Mouse (Mus musculus) kidney, embryonic 15.5 days (tissue): ENCODE data around the gene Wrap73. TPM values are rescaled to one million over a fixed set of nuclear protein-coding genes. Genes with fewer than 3 reads are reported as not detected.
A peak's percentile ranks its signal among the peaks of the same experiment; 100 is the strongest.

Source experiments
- ATAC-seq: fragments of 200-750 bp; cut with Nextera tagmentation; replicated peaks from 2 replicates; pipeline ENCODE4 v1.8.0; 2017; ENCODE audit warnings: moderate TSS enrichment; ENCODE audit not compliant: low FRiP score
- H3K27ac ChIP-seq: fragments of 300-500 bp; sonication (generic); 2 replicates; pipeline ENCODE4 v1.5.1; 2015; ENCODE audit warnings: mild to moderate bottlenecking, inconsistent platforms
- H3K27me3 ChIP-seq: fragments of 300-500 bp; sonication (generic); 2 replicates; pipeline ENCODE4 v1.6.1; 2015; ENCODE audit warnings: inconsistent platforms
- H3K36me3 ChIP-seq: fragments of 300-500 bp; sonication (generic); 2 replicates; pipeline ENCODE4 v1.6.1; 2015; ENCODE audit warnings: inconsistent platforms
- H3K4me1 ChIP-seq: fragments of 300-500 bp; sonication (generic); 2 replicates; pipeline ENCODE4 v1.6.1; 2015; ENCODE audit warnings: inconsistent platforms
- H3K4me2 ChIP-seq: fragments of 300-500 bp; sonication (generic); 2 replicates; pipeline ENCODE4 v1.6.1; 2015; ENCODE audit warnings: moderate library complexity, mild to moderate bottlenecking, inconsistent platforms
- H3K4me3 ChIP-seq: fragments of 300-500 bp; sonication (generic); replicated peaks from 2 replicates; pipeline ENCODE4 v1.5.1; 2015; ENCODE audit warnings: mild to moderate bottlenecking, inconsistent platforms
- H3K9ac ChIP-seq: fragments of 300-500 bp; sonication (generic); 2 replicates; pipeline ENCODE4 v1.6.1; 2015; ENCODE audit warnings: mild to moderate bottlenecking, inconsistent platforms
- H3K9me3 ChIP-seq: fragments of 300-500 bp; sonication (generic); replicated peaks from 2 replicates; pipeline ENCODE4 v1.6.1; 2016; ENCODE audit warnings: inconsistent platforms
- WGBS: fragments of 180-500 bp; shearing (Covaris S2); methylation state at CpG from one replicate; pipeline ENCODE4 v1.1.7; 2015; ENCODE audit warnings: mixed read lengths; 5-methylcytosine and 5-hydroxymethylcytosine counted together
- polyA plus RNA-seq: library from polyadenylated mRNA; unstranded; fragments of >200 nt; fragmentation: Nextera tagmentation; extraction: Ambion mirVana; gene quantifications from 2 replicates; pipeline ENCODE4 v1.2.1, GENCODE M21; 2015

Gene Wrap73
- polyA plus RNA-seq, 1 experiment from 2014 or later = 42.1 TPM

DNA sequence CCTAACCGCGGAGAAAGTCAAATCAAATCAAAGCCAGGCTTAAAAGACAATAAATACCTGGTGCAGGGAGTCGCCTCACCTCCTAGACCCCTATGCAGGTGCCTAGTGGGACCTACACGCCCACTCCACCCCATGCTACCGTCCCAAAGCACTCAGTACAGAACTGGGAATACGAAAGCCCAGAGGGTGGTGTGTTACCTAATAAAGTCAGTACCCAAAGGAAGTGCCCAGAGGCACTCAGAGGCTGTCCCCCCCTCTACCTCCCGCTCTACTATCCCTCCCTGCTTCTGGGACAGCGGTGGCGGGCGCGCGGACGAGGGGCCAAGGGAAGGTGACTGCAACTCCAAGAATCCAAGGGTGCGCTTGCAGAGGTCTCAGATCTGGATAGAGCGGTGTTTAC, 27.8 kb downstream of the Wrap73 start:
- peak overlapping the region; percentile 85 for H3K4me2 ChIP-seq
- peak overlapping the region; percentile 27; the same call in 1 of the 2 replicates for H3K9ac ChIP-seq
- WGBS = 2% methylated on average over 15 of the region's 15 CpGs
- peaks cover 25% of the 10 kb centered on the region for H3K4me1 ChIP-seq
- no peak overlapping the region for H3K27ac ChIP-seq
- ATAC-seq = peak; percentile 21
- peaks cover 70% of the 10 kb centered on the region for H3K27me3 ChIP-seq
- no peaks in the 10 kb centered on the region for H3K36me3 ChIP-seq
- peak overlapping the region; percentile 56 for H3K4me3 ChIP-seq
- no peaks in the 10 kb centered on the region for H3K9me3 ChIP-seq

DNA sequence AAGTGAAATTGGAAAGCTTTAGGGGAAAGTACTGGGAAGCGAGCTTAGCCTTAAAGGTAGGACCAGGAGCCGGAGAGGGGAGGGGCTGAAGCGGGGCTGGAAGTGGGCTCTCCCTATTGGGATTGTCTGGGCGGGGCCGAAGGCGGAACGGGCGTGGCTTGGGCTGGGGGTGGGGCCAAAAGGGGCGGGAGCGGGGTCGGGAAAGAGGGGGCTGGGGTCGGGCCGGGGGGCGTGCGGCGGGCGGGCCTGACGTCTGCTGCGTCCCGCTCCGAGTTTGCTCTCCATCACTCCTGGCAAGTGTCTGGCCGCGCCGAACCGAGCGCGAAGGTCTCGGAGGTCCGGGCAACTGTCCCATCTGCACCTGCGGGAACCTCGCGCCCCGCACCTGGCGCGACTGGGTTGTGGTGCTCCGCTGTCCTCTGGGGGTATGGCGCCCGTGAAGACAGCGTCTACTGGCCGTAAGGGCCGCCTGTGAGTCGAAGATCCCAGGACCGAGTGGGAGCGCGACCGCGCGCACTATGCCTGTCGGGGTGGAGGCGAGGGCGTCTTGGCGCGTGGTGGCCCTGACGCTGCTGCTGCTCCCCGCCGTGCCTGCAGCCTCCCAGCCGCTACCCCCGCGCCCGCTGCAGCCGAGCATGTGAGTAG, 28.5 kb downstream of the Wrap73 start, which contains the start of gene Megf6:
Gene Megf6 (plus strand): TSS at position 225 of the 645 bp plus-strand sequence.
- no peaks in the 10 kb centered on the region for H3K36me3 ChIP-seq
- peak within 1 kb of the TSS; percentile 85 for H3K4me2 ChIP-seq
- H3K9ac ChIP-seq = peak within 1 kb of the TSS; percentile 45
- H3K27ac ChIP-seq = no peak within 1 kb of the TSS
- WGBS = under 1% methylated on average over 61 of the region's 61 CpGs
- H3K27me3 ChIP-seq = peaks cover 70% of the 10 kb centered on the region
- ATAC-seq = peak; percentile 81
- peaks cover 25% of the 10 kb centered on the region for H3K4me1 ChIP-seq
- no peaks in the 10 kb centered on the region for H3K9me3 ChIP-seq
- H3K4me3 ChIP-seq = peak within 1 kb of the TSS; percentile 56

DNA sequence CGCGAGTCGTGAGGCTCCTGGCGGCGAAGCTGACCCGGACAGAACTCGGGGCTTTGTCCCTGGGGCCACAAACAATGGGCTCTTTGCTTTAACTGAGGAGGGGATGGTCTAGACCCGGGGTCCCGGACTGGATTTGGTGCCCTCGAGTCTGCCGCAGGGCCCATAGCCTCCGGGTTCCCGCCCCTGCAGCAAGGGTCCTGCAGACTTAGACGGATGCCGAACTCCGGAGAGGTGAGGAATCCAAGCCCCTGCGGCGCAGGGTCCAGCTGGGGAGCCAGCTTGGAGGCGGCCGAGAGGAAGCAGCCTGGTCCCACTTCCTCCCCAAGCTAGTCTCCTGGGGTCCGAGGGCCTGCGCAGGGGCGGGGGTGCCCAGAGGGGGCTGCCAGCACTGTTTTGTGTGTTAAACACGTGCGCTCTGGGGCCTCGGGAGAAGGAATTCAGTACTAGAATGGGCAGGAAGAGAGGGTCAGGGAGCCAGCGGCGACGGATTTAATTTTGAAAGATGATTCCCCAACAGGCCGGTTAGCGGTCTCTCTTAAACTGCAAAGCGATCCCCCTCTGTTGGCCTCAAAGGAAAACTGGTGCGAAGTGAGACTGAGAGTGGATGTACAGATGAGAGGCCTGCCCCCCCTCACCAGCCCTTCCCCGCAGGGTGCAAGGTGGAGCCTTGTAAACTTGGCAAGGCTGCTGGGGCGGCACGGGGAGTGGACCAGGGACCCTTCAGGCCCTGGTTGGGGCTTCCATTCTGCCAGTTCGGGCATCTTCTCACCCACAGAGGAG, 29.2 kb downstream of the Wrap73 start:
- ATAC-seq = peak; percentile 26; the same call in 1 of the 2 replicates
- peak overlapping the region; percentile 45 for H3K9ac ChIP-seq
- peak overlapping the region; percentile 56 for H3K4me3 ChIP-seq
- no peaks in the 10 kb centered on the region for H3K9me3 ChIP-seq
- H3K36me3 ChIP-seq = no peaks in the 10 kb centered on the region
- peak overlapping the region; percentile 85 for H3K4me2 ChIP-seq
- H3K27ac ChIP-seq = no peak overlapping the region
- WGBS = 1% methylated on average over 37 of the region's 37 CpGs
- peaks cover 25% of the 10 kb centered on the region for H3K4me1 ChIP-seq
- H3K27me3 ChIP-seq = peaks cover 70% of the 10 kb centered on the region

DNA sequence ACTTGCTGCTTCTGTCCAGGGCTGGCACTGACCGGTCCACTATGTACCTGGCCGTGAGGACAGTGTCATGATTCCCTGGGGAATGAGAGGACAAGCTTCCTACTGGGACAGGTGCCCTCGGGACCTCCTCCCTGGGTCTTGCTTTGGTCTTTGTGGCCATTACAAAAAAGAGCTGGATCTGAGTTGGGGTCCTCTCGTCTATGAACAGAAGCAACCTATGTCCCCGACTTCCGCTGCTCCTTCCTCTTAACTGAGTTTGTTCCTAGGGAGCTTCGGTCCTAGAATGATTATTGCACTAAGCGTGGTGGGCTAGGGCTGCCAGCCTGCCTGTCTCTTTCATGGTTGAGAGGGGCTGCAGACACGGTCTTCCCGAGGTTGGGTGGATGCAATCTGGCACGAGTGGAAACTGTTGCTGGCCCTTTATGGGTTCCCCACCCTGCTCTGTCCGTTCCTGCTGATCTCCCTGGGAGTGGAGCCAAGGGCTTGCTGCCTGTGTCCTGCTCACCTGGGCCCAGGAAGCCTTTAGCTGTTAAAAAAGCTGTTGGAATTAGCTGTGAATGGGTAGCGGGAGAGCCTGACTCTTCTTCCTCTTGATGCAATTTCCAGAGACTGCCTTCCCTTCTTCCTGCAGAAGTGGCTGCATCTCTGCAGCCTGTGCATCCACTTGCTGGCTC, 29.9 kb downstream of the Wrap73 start:
- no peaks in the 10 kb centered on the region for H3K9me3 ChIP-seq
- H3K9ac ChIP-seq = no peak overlapping the region
- peaks cover 25% of the 10 kb centered on the region for H3K4me1 ChIP-seq
- H3K27ac ChIP-seq = no peak overlapping the region
- no peak for ATAC-seq
- 37% methylated on average over 13 of the region's 13 CpGs for WGBS
- H3K27me3 ChIP-seq = peaks cover 70% of the 10 kb centered on the region
- H3K36me3 ChIP-seq = no peaks in the 10 kb centered on the region
- H3K4me3 ChIP-seq = peak overlapping the region; percentile 56
- H3K4me2 ChIP-seq = peak overlapping the region; percentile 85

DNA sequence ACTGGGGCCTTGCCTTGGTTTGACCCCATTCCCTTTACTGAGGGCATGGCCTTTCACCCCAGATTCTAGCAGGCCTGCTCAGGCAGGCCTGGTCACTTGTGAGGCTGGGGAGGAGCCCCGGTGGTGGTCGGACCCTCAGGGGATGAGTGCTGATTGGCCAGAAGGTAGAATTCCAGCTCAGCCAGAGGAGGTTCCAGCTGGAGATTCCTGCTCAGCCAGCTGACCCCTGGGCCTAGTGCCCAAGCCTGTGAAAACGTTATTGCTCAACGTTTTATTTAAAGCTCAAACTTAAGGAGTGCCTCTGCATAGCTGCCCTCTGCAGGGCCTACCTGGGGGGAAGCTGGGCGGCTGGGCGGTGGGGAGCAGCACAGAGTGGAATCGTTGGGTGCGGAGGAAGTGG, 35.1 kb downstream of the Wrap73 start:
- Histone ChIP-seq H3K9ac (no peak overlapping the region), H3K36me3 (no peaks in the 10 kb centered on the region), H3K4me2 (no peak overlapping the region), H3K4me1 (peaks cover 7% of the 10 kb centered on the region), H3K9me3 (no peaks in the 10 kb centered on the region), H3K27ac (no peak overlapping the region), H3K27me3 (peaks cover 21% of the 10 kb centered on the region), H3K4me3 (no peak overlapping the region)
- WGBS = 54% methylated on average over 8 of the region's 8 CpGs
- ATAC-seq = no peak

DNA sequence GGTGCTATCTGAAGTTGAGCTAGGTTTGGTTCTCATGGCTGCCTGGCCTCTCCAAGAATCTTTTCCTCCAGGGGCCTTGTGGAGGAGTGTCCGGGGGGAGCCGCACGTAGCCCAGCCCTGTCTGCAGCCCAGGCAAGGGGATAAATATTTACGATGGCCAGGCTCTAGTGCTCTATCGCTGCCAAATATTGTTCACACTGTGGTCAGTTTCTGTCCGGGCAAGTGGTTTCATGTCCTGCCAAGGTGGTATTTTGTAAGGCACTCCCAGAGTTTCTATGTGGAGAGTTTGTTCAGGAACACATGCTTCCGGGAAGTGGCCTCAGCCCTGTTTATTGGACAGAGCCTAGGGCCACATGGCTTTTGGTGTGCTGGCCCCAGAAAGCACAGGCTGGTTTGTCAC, 38.8 kb downstream of the Wrap73 start:
- Histone ChIP-seq H3K27me3 (no peaks in the 10 kb centered on the region), H3K9ac (no peak overlapping the region), H3K36me3 (no peaks in the 10 kb centered on the region), H3K4me2 (no peak overlapping the region), H3K9me3 (no peaks in the 10 kb centered on the region), H3K4me3 (no peak overlapping the region), H3K4me1 (peaks cover 7% of the 10 kb centered on the region), H3K27ac (no peak overlapping the region)
- ATAC-seq = no peak
- WGBS = 52% methylated on average over 7 of the region's 7 CpGs

DNA sequence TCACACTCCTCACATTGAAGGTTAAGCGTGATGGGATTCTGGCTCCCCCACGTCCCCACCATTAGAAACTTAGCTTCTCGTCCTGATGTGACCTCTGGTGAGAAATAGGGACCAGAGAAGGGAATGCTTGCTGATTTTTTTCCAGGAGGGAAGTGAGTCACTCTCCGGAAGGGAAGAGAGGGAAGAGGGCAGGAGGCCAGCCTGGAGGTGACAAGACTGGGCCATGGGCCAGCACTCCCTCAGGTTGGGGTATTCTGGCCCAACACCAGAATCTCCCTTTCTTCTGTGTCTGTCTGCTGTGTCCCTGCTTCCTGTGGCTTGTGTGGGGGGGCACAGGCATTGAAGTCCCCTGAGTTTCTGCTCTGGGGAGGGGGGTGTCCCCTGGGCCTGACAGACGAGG, 41.4 kb downstream of the Wrap73 start:
- 61% methylated on average over 5 of the region's 5 CpGs for WGBS
- Histone ChIP-seq H3K36me3 (no peaks in the 10 kb centered on the region), H3K27me3 (no peaks in the 10 kb centered on the region), H3K4me2 (no peak overlapping the region), H3K27ac (no peak overlapping the region), H3K4me3 (no peak overlapping the region), H3K9ac (no peak overlapping the region), H3K9me3 (no peaks in the 10 kb centered on the region), H3K4me1 (peaks cover 5% of the 10 kb centered on the region)
- no peak for ATAC-seq

DNA sequence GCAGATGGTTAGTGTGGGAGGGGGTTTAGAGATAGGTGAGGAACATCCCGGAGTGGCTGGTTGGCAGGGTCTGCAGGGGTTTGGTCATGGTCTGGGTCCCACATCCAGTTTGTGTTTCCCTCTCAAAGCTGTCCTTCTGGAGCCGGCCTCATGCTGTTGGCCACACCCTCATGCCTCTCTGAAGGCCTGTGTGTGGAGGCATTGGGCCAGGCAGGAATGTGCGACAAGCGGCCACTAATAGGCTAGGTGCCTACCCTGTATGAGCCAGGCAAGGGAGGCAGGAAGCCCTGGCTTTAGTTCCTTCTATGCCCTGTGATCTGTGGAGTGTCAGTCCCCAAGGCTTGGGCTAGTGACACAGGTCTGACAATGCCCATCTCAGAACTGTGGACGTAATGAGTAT, 42.8 kb downstream of the Wrap73 start:
- ATAC-seq = no peak
- H3K36me3 ChIP-seq = no peaks in the 10 kb centered on the region
- WGBS = 76% methylated on average over 5 of the region's 5 CpGs

DNA sequence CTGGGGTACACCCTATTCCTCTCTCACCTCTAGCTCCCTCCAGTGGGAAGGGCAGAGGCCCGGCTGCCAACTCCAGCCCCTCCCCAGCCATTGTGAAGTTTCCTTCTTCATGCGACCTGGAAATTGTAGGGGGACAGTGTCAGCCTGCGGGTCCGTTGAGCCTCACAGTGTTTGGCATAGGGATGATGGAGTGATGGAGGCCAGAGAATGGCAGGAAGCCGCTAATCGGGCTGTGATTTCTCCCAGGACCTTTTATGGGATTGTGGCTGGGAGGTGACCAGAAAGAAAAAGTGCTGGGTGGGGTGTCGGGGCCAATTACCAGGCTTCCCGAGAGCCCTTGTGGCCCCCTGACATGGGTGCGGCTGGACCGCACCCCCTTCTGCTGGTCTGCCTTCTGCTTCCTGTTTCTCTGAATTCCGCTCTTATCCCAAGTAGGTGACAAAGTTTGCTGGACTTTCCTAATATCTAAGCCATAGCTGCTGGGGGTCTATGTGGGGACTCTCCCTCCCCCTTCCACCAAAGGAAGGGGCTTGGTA, 43.9 kb downstream of the Wrap73 start:
- no peak overlapping the region for H3K9ac ChIP-seq
- no peak overlapping the region for H3K4me3 ChIP-seq
- no peaks in the 10 kb centered on the region for H3K36me3 ChIP-seq
- WGBS = 51% methylated on average over 11 of the region's 11 CpGs
- no peak overlapping the region for H3K27ac ChIP-seq
- no peak for ATAC-seq
- no peak overlapping the region for H3K4me2 ChIP-seq
- H3K9me3 ChIP-seq = no peaks in the 10 kb centered on the region
- H3K27me3 ChIP-seq = no peaks in the 10 kb centered on the region
- H3K4me1 ChIP-seq = peaks cover 11% of the 10 kb centered on the region; the same call in 1 of the 2 replicates

More for the DNA sequence above, 42.8 kb downstream of the Wrap73 start:
- no peak overlapping the region for H3K4me2 ChIP-seq
- peaks cover 13% of the 10 kb centered on the region for H3K4me1 ChIP-seq
- H3K27me3 ChIP-seq = no peaks in the 10 kb centered on the region
- no peaks in the 10 kb centered on the region for H3K9me3 ChIP-seq
- H3K27ac ChIP-seq = no peak overlapping the region
- H3K9ac ChIP-seq = no peak overlapping the region
- no peak overlapping the region for H3K4me3 ChIP-seq

DNA sequence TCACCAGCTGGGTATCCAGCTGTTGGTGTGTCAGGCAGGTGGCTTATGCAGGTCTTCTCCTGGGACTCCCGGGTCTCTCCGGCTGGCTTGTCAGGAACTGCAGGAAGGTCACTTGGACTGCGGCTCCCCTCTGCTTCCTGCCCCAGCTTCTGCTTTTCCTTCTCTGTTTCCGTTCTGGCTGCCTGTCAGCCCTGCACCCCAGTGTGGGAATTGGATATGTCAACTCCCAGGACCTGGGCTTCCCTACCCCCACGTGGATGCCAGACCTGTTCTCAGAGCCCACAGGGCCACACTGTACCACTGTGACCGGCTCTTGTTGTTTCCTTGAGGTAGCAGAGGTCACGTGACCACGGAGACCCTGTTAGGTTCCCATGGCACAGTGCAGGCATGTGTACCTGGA, 46.8 kb downstream of the Wrap73 start:
- Histone ChIP-seq H3K4me2 (no peak overlapping the region), H3K4me3 (no peak overlapping the region), H3K4me1 (peaks cover 11% of the 10 kb centered on the region; the same call in 1 of the 2 replicates), H3K27ac (0 out of 2 replicates have a peak overlapping the region, but pooled peaks have one; percentile 18), H3K36me3 (no peaks in the 10 kb centered on the region), H3K27me3 (no peaks in the 10 kb centered on the region), H3K9ac (no peak overlapping the region), H3K9me3 (no peaks in the 10 kb centered on the region)
- 47% methylated on average over 8 of the region's 8 CpGs for WGBS
- 0 out of 2 replicates have a peak, but pooled peaks have one; percentile 4 for ATAC-seq

DNA sequence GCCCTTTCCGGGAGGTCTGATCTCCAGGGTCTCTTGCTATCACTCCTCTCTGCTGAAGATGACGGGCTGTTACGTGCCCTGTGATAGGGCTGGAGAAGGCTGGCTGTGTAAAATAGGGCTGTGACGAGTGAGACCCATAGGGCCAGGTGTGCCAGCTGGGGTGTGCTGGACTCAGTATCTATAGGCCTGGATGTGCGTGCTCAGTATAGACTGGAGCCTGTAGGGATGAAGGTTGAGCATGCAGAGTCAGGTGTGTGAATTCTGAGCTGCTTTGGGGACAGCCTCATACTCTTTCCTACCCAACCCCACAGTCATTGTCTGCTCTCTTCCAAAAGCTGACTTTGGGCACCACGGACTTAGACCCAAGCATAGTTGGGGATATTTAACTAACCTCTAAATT, 55.8 kb downstream of the Wrap73 start:
- H3K4me2 ChIP-seq = no peak overlapping the region
- H3K36me3 ChIP-seq = no peaks in the 10 kb centered on the region
- no peak for ATAC-seq
- 61% methylated on average over 6 of the region's 6 CpGs for WGBS
- no peak overlapping the region for H3K4me3 ChIP-seq
- H3K9ac ChIP-seq = no peak overlapping the region
- H3K9me3 ChIP-seq = peaks cover 2% of the 10 kb centered on the region; the same call in 1 of the 2 replicates
- no peak overlapping the region for H3K27ac ChIP-seq
- H3K27me3 ChIP-seq = no peaks in the 10 kb centered on the region
- peaks cover 5% of the 10 kb centered on the region; the same call in 1 of the 2 replicates for H3K4me1 ChIP-seq
